Mouse (Mus musculus): ENCODE results near the gene Rnpepl1.
A peak's percentile ranks its signal among the peaks of the same experiment; 100 is the strongest.

Gene Rnpepl1

GRCm38 (mm10) chr1:92895089-92895488 is 15.5 kb upstream of the Rnpepl1 start:
- TF ChIP-seq NANOG (IDR thresholded peaks at IDR 0.05; ENCODE audit: borderline replicate concordance, low read length) (no peak), POU5F1 (IDR thresholded peaks at IDR 0.05; ENCODE audit: borderline replicate concordance, low read length) (no peak), CTCF (conservative IDR thresholded peaks at IDR 0.05; ENCODE audit: low read length) (peak; percentile 93)
- Histone ChIP-seq H3K36me3 (ENCODE audit: insufficient read depth, low read length) (no peaks in the 10 kb centered on the region), H3K4me1 (replicated peaks; ENCODE audit: low read depth, low read length) (peaks cover 7% of the 10 kb centered on the region), H3K9me3 (ENCODE audit: low read length) (no peaks in the 10 kb centered on the region), H3K4me3 (replicated peaks; ENCODE audit: low read length) (no peak overlapping the region), H3K27me3 (ENCODE audit: insufficient read depth, low read length) (peaks cover 25% of the 10 kb centered on the region)

- peaks cover 32% of the 10 kb centered on the region for H3K4me1 ChIP-seq (replicated peaks; ENCODE audit: low read depth, low read length)
- peaks cover 8% of the 10 kb centered on the region for H3K36me3 ChIP-seq (ENCODE audit: insufficient read depth, low read length)
- peaks cover 32% of the 10 kb centered on the region for H3K27me3 ChIP-seq (ENCODE audit: insufficient read depth, low read length)
- H3K4me3 ChIP-seq (replicated peaks; ENCODE audit: low read length) = peak within 1 kb of the TSS; percentile 63
- no peaks in the 10 kb centered on the region for H3K9me3 ChIP-seq (ENCODE audit: low read length)
- TF ChIP-seq CTCF (conservative IDR thresholded peaks at IDR 0.05; ENCODE audit: low read length) = no peak
- TF ChIP-seq NANOG (IDR thresholded peaks at IDR 0.05; ENCODE audit: borderline replicate concordance, low read length) = no peak
- no peak for TF ChIP-seq POU5F1 (IDR thresholded peaks at IDR 0.05; ENCODE audit: borderline replicate concordance, low read length)
Observed at GRCm38 (mm10) chr1:92902786-92903185, 7.8 kb upstream of the Rnpepl1 start, which contains the start of gene Ankmy1. Gene Ankmy1 (minus strand): TSS chr1:92902906.

- no peak overlapping the region for H3K4me3 ChIP-seq (replicated peaks; ENCODE audit: low read length)
- peaks cover 39% of the 10 kb centered on the region for H3K4me1 ChIP-seq (replicated peaks; ENCODE audit: low read depth, low read length)
- no peaks in the 10 kb centered on the region for H3K9me3 ChIP-seq (ENCODE audit: low read length)
- H3K27me3 ChIP-seq (ENCODE audit: insufficient read depth, low read length) = peaks cover 32% of the 10 kb centered on the region
- peaks cover 8% of the 10 kb centered on the region for H3K36me3 ChIP-seq (ENCODE audit: insufficient read depth, low read length)
- TF ChIP-seq POU5F1 (IDR thresholded peaks at IDR 0.05; ENCODE audit: borderline replicate concordance, low read length) (no peak), NANOG (IDR thresholded peaks at IDR 0.05; ENCODE audit: borderline replicate concordance, low read length) (no peak), CTCF (conservative IDR thresholded peaks at IDR 0.05; ENCODE audit: low read length) (no peak)
Observed at GRCm38 (mm10) chr1:92903627-92904026, 7.0 kb upstream of the Rnpepl1 start.

GRCm38 (mm10) chr1:92905703-92906310 is 4.8 kb upstream of the Rnpepl1 start:
- Histone ChIP-seq H3K9me3 (ENCODE audit: low read length) (no peaks in the 10 kb centered on the region), H3K4me3 (replicated peaks; ENCODE audit: low read length) (no peak overlapping the region), H3K4me1 (replicated peaks; ENCODE audit: low read depth, low read length) (peaks cover 45% of the 10 kb centered on the region), H3K36me3 (ENCODE audit: insufficient read depth, low read length) (peaks cover 8% of the 10 kb centered on the region), H3K27me3 (ENCODE audit: insufficient read depth, low read length) (peaks cover 33% of the 10 kb centered on the region)
- TF ChIP-seq CTCF (conservative IDR thresholded peaks at IDR 0.05; ENCODE audit: low read length) (no peak), POU5F1 (IDR thresholded peaks at IDR 0.05; ENCODE audit: borderline replicate concordance, low read length) (no peak), NANOG (IDR thresholded peaks at IDR 0.05; ENCODE audit: borderline replicate concordance, low read length) (no peak)

GRCm38 (mm10) chr1:92906779-92907631 is 3.6 kb upstream of the Rnpepl1 start, which contains the start of gene Dusp28:
Gene Dusp28 (plus strand): TSS chr1:92906981.
- H3K4me3 ChIP-seq (replicated peaks; ENCODE audit: low read length) = peak within 1 kb of the TSS; percentile 94
- peaks cover 31% of the 10 kb centered on the region for H3K27me3 ChIP-seq (ENCODE audit: insufficient read depth, low read length)
- no peaks in the 10 kb centered on the region for H3K9me3 ChIP-seq (ENCODE audit: low read length)
- H3K36me3 ChIP-seq (ENCODE audit: insufficient read depth, low read length) = peaks cover 8% of the 10 kb centered on the region
- H3K4me1 ChIP-seq (replicated peaks; ENCODE audit: low read depth, low read length) = peaks cover 53% of the 10 kb centered on the region
- no peak for TF ChIP-seq NANOG (IDR thresholded peaks at IDR 0.05; ENCODE audit: borderline replicate concordance, low read length)
- no peak for TF ChIP-seq POU5F1 (IDR thresholded peaks at IDR 0.05; ENCODE audit: borderline replicate concordance, low read length)
- no peak for TF ChIP-seq CTCF (conservative IDR thresholded peaks at IDR 0.05; ENCODE audit: low read length)

- Histone ChIP-seq H3K4me1 (replicated peaks; ENCODE audit: low read depth, low read length) (peaks cover 53% of the 10 kb centered on the region), H3K36me3 (ENCODE audit: insufficient read depth, low read length) (peaks cover 8% of the 10 kb centered on the region), H3K9me3 (ENCODE audit: low read length) (no peaks in the 10 kb centered on the region), H3K27me3 (ENCODE audit: insufficient read depth, low read length) (peaks cover 34% of the 10 kb centered on the region), H3K4me3 (replicated peaks; ENCODE audit: low read length) (peak overlapping the region; percentile 94)
- TF ChIP-seq CTCF (conservative IDR thresholded peaks at IDR 0.05; ENCODE audit: low read length) (no peak), NANOG (IDR thresholded peaks at IDR 0.05; ENCODE audit: borderline replicate concordance, low read length) (no peak), POU5F1 (IDR thresholded peaks at IDR 0.05; ENCODE audit: borderline replicate concordance, low read length) (no peak)
Observed at GRCm38 (mm10) chr1:92907632-92908360, 2.8 kb upstream of the Rnpepl1 start.

- H3K4me1 ChIP-seq (replicated peaks; ENCODE audit: low read depth, low read length) = peaks cover 45% of the 10 kb centered on the region
- H3K9me3 ChIP-seq (ENCODE audit: low read length) = no peaks in the 10 kb centered on the region
- TF ChIP-seq POU5F1 (IDR thresholded peaks at IDR 0.05; ENCODE audit: borderline replicate concordance, low read length) (no peak), CTCF (conservative IDR thresholded peaks at IDR 0.05; ENCODE audit: low read length) (no peak), NANOG (IDR thresholded peaks at IDR 0.05; ENCODE audit: borderline replicate concordance, low read length) (no peak)
- H3K4me3 ChIP-seq (replicated peaks; ENCODE audit: low read length) = no peak overlapping the region
- H3K36me3 ChIP-seq (ENCODE audit: insufficient read depth, low read length) = peaks cover 8% of the 10 kb centered on the region
- peaks cover 37% of the 10 kb centered on the region for H3K27me3 ChIP-seq (ENCODE audit: insufficient read depth, low read length)
Observed at GRCm38 (mm10) chr1:92908664-92909063, 1.9 kb upstream of the Rnpepl1 start.

GRCm38 (mm10) chr1:92909068-92909467 is 1.5 kb upstream of the Rnpepl1 start:
- H3K4me3 ChIP-seq (replicated peaks; ENCODE audit: low read length) = no peak overlapping the region
- H3K36me3 ChIP-seq (ENCODE audit: insufficient read depth, low read length) = peaks cover 8% of the 10 kb centered on the region
- peak; percentile 60 for TF ChIP-seq CTCF (conservative IDR thresholded peaks at IDR 0.05; ENCODE audit: low read length)
- TF ChIP-seq NANOG (IDR thresholded peaks at IDR 0.05; ENCODE audit: borderline replicate concordance, low read length) = no peak
- peaks cover 46% of the 10 kb centered on the region for H3K4me1 ChIP-seq (replicated peaks; ENCODE audit: low read depth, low read length)
- H3K27me3 ChIP-seq (ENCODE audit: insufficient read depth, low read length) = peaks cover 37% of the 10 kb centered on the region
- no peaks in the 10 kb centered on the region for H3K9me3 ChIP-seq (ENCODE audit: low read length)
